Mouse (Mus musculus) v-Abl transformed pro-B cells (cell line): ENCODE results near the gene Stk38.

Experiments
- in situ Hi-C, 2 experiments: fragments of 400-800 bp; cut with MboI; formaldehyde crosslinking; loops; one replicate each; pipeline ENCODE4 v1.15.1; 2025; ENCODE audit not compliant: unreplicated experiment in 2 of 2

Stk38 gene

DNA sequence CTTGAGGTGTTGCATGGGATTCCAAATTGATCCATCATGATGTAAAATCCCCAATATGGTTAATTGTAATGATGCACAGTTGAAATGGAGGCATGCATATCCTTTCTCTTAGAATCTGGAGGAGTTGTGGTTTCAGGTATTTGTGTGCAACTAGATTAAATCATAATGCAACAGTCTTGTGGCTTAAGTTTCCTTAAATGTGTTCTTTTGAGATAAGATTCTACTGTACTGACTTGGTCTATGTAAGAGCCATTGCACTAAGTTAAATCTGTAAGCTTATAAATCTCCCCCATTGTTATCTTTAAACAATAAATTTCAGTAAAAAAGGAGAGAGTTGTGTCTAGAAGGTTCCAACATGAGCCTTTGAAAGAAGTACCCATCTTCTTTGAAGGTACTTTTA lies 34.8 kb upstream of the Stk38 start:
- in situ Hi-C loops, result loop anchor here (10.0 to 25.0 kb wide), 3 partner anchors 320 to 472 kb away; partner anchors contain the start of gene Fgd2 (in 1 of the 2)

DNA sequence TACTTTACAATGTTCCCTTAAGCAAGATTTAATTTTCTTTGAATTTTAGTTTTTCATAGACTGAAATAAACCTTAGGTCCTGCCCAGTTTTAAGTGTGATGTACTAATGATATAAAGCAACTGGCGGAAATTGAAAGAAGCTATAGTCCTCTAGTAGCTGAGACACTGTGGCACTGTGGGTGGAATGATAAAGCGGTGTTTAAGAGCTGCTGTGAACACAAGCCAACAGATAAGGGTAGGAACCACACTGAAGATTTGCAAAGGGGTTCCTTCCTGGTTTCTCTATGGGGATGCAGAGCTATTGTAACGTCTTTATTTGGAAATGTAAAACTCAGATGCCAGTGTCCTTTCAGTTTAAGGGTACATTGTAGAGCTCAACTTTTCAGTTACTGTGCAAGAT lies 33.8 kb upstream of the Stk38 start:
- in situ Hi-C loops, result loop anchor here (10.0 to 25.0 kb wide), 3 partner anchors 321 to 473 kb away; partner anchors contain the start of gene Fgd2 (in 1 of the 2)

GRCm38 (mm10) chr17:29039351-29039750 lies 31.6 kb upstream of the Stk38 start:
- in situ Hi-C loops, result loop anchor here (10.0 to 25.0 kb wide), 3 partner anchors 323 to 473 kb away; partner anchors contain the start of gene Fgd2 (in 2 of the 2)

DNA sequence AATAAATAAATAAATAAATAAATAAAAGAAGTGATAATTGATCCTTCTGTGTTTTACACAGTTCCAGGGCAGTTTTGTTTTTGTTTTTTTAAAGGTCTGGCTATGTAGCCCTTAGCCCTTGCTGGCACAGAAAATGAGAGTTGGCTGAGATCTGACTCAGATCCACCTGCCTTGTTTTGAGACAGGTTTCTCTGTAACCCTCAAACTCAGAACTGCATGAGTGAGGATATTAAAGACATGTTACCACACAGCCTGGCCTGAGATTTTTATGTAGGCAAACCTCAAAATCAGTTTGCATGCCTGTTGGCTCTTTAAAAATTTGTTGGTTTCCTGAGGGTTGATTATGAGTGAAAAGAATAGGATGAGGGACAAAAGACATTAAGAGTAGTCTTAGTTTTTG lies 27.7 kb upstream of the Stk38 start:
- in situ Hi-C loops, result loop anchor here (10.0 to 25.0 kb wide), 3 partner anchors 327 to 477 kb away; partner anchors contain the start of gene Fgd2 (in 2 of the 2)

DNA sequence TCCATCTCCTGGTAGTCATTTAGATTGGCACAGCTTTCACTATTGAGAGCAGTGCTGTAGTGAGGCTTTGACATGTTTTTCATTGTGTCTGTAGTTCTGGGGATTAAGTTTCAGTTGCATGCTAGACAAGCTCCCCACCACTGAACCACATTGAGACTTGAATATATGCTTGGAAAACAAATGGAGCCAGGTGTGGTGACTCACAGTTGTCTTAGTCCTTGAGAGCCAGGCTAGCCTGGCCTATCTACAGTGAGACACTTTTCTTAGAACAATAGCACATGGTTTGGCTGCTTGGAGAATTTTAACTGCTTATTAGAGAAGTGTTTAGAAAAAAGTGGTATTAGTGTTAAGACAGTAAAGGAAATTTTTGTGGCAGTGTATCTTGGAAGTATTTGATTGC lies 26.5 kb upstream of the Stk38 start:
- in situ Hi-C loops, result loop anchor here (10.0 to 25.0 kb wide), 3 partner anchors 328 to 478 kb away; partner anchors contain the start of gene Fgd2 (in 2 of the 2)

DNA sequence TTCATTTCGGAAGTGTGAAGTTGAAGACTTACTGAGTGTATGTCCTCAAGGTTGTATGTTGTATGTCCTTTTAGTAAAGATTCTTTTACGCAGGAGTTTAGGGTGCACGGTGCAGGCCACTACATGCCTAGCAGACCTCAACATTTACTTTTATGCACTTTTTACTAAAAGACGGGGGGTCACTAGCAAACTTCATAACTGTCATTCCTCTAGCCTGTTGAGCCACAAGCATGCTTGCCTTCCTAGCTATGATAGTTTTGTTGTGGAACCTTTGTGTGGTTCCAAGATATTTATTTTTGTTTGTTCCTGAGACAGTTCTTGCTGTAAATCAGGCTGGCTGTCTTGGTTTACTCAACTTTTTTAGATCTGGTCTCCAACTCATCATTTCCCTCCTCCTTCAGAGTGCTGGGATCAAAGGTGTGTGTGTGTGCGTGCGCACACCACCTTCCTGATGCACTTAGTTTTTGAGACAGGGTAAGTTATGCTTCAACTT lies 25.8 kb upstream of the Stk38 start:
- in situ Hi-C loops, result loop anchor here (10.0 to 25.0 kb wide), 3 partner anchors 329 to 479 kb away; partner anchors contain the start of gene Fgd2 (in 2 of the 2)

DNA sequence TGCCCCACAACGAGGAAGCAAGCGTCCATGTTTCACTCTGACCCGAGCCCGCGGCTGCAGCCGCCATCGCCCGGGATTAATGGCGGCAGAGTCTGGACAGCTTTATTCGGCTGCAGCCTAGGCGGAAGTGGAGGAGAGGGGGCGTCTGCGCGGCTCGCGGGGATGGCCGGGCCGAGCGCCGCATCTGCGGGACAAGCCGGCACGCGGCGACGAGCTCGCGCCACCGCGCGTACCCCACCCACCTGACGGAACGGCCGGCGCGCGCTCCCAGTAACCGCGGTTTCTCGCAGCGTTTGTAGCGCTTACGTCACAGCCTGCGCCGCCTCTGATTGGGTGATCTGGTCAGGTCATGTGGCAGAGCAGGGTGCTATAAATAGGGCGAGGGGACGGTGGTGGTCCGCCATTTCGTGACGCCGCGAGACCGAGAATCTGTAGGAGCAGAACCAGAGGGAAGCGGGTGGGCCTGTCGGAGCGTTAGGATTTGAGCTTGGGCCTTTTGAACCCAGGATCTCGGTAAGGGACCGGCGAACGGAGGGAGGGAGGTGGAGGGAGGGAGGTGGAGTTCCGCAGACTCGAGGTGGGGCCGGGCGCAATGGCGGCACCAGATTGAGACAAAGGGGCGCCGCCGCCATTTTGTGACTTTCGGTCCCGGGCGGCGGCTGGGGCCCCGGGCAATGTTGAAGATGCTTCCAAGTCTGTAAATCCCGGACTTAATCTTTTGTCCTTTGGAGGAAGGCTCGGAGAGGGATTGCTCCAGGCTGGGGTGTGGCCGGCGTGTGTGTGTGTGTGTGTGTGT lies 24.7 kb upstream of the Stk38 start, which contains the start of gene Srsf3:
Srsf3 (plus strand) TSS at position 355 of the 796 bp plus-strand sequence.
- in situ Hi-C loops, result loop anchor here (10.0 to 25.0 kb wide), 3 partner anchors 330 to 480 kb away; partner anchors contain the start of gene Fgd2 (in 2 of the 2)

DNA sequence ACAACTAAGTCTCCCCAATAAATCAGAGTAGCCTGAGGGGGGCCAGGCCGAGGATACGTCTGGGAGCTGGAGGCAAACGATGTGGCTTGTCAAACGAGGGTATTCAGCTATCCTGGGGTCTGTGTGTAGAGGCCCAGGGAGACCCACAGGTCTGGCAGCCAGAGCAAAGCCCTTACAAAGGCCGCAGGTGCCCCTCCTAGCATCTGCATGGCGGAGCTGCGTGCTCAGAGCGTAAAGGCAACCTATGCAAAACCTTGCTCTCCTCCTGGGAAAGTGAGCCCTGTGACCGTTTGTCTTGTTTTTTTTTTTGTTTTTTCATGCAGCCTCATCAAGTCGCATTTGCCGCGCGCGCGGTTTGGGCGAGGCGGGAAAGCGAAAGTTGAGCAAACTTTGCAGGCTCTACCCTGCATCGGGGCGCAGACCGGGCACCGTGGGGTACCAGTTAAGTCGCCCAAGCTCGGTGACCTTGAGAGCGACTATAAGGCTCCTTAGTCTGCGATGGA lies 24.0 kb upstream of the Stk38 start:
- in situ Hi-C loops, result loop anchor here (10.0 to 25.0 kb wide), 3 partner anchors 330 to 480 kb away; partner anchors contain the start of gene Fgd2 (in 2 of the 2)

DNA sequence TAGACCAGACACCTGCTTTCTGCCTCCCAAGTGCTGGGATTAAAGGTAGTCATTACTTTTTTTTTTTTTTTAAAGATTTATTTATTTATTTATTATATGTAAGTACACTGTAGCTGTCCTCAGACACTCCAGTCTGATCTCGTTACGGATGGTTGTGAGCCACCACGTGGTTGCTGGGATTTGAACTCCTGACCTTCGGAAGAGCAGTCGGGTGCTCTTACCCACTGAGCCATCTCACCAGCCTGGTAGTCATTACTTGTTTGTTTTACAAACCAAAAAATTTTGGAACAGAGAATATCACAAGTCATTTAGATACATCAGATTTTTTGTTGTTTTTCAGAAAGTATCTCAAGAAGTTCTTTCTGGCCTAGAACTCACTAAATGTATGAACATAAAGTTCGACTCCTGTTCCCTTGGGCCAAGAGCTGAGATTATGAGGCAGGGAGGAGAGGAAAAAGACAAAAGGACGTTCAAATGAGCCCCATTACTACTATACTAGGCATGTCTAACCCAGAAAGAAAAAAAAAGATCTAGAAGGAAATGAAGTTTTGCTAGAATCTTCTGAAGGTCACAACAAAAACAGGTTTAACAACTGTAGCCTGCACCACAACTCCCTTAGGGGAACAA lies 23.4 kb upstream of the Stk38 start:
- in situ Hi-C loops, result loop anchor here (10.0 to 25.0 kb wide), 3 partner anchors 331 to 481 kb away; partner anchors contain the start of gene Fgd2 (in 2 of the 2)

DNA sequence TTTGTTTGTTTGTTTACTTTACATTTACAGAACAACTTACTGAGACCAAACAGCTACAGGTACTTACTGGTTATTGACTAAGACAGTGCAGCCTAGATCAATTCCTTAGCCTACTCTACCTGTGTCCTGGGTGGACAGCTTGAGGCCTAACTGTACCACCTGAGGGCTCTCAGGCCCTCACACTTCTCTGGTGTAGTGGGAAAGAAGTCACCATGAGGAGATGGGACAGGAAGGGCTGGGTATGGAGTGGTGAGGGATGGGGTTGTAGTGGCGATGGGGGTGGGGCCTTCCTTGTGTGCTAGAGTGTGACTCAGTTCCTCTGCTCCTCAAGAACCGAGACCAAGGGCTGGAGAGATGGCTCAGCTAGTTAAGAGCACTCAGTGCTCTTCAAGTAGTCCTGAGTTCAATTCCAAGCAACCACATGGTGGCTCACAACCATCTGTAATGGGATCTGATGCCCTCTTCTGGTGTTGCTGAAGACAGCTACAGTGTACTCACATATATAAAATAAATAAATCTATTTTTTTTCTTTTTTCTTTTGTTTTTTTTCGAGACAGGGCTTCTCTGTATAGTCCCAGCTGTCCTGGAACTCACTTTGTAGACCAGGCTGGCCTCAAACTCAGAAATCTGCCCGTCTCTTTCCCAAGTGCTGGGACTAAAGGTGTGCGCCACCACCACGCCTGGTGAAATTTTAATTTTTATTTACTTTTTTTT lies 22.7 kb upstream of the Stk38 start:
- in situ Hi-C loops, result loop anchor here (10.0 to 25.0 kb wide), 3 partner anchors 332 to 482 kb away; partner anchors contain the start of gene Fgd2 (in 2 of the 2)

GRCm38 (mm10) chr17:29026652-29027356 lies 19.0 kb upstream of the Stk38 start:
- in situ Hi-C loops, result loop anchor here (25.0 kb wide), 2 partner anchors 335 to 485 kb away; partner anchors contain the start of gene Fgd2 (in 1 of the 2)

- in situ Hi-C loops, result loop anchor here (25.0 kb wide), 2 partner anchors 337 to 487 kb away; partner anchors contain the start of gene Fgd2 (in 1 of the 2)
Measured at GRCm38 (mm10) chr17:29024896-29025565, 17.2 kb upstream of the Stk38 start.

DNA sequence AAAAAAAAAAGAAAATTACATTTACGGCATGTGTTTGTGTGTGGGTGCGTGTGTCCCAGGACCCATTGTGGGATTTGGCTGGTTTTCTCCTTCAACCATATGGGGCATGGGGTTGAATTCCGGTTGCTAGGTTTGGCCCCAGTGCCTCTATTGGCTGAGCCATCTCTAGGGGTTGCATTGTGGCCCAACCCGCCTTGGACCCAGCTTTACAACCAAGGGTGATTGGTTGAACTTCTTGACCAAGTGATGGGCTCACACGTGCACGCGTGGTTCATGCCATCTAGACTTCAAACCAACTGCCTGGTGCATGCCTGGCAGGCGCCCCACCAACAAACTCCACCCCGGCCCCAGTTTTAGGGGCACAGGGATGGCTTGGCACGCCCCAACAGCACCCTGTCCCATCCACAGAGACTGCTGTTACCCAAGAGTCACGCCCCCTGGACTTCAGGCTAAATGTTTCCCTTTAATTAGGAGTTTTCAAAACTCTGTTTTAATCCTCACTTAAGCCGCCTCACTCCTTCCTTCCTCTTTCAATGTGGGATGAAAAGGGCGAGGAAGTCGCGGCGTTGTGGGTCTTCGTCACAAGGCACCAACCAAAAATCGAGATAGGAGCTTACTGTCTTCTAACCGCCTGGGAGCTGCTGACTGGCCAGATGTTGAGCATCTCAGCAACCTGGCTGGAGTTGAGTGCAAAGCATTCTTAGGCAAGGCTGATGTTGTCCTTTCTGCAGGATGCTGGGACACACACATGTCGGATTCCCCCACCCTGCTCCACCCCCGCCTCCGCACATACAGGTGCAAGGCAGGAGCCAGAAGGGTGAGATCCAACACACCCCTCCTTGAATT lies 16.5 kb upstream of the Stk38 start:
- in situ Hi-C loops, result no loop called here

DNA sequence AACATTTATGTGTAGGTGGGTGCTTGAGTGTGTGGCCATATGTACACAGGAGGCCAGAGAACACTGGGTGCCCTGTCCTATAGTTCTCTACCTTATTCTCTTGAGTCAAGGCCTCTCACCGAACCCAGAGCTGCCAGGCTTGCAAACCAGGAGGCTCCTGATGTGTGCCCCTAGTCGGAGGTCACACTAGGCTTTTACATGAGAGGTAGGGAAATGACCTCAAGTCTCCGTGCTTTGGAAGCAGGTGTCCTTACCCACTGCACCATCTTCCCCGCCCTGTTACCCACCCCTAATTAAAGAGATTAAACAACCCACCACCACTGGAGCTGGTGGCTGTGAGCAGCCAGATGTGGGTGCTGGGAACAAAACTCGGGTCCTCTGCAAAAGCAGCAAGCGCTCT lies 15.6 kb upstream of the Stk38 start:
- in situ Hi-C loops, result no loop called here

DNA sequence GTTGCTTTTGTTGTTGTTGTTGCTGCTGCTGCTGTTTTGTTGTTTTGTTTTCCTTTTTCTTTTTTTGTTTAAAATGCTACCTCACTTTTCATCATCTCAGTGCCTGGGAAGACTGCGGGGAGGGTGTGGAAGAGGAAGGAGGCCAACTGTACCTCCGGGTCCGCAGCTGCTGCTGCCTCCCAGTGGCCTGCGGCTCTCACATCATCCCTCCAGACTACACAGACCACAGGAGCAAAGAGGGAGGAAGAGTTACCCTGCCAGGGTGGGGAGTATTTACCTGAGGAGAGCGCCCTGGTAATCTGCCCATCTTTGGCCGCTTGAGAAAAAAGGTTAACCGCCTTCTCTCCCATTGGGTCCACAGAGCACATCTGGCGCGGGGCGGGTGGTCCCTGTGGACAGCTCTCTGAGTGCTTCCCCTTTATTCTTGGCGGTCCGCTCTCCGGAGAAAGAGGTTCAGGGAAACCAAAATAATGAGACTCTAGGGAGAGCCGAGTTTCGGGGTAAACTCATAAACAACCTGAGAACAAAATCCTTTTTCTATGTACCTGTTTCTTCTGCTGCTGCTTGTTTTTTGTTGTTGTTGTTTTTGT lies 14.5 kb upstream of the Stk38 start:
- in situ Hi-C loops, result no loop called here

DNA sequence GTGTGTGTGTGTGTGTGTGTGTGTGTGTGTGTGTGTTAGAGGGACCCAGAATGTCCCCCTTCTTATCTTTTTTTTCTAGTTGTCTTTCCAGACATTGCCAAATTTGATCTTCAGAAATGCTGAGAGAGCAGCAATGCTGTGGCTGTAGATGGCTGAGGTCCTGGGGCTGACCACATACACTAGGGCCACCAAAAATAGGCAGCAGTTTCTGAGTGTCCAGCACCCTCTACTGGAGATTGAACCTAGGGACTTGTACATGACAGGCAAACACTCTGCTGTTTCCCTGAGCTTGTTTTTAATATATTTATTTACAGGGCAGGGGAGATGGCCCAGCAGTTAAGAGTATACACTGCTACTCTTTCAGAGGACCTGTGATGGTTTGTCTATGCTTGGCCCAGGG lies 12.6 kb upstream of the Stk38 start:
- in situ Hi-C loops, result no loop called here

DNA sequence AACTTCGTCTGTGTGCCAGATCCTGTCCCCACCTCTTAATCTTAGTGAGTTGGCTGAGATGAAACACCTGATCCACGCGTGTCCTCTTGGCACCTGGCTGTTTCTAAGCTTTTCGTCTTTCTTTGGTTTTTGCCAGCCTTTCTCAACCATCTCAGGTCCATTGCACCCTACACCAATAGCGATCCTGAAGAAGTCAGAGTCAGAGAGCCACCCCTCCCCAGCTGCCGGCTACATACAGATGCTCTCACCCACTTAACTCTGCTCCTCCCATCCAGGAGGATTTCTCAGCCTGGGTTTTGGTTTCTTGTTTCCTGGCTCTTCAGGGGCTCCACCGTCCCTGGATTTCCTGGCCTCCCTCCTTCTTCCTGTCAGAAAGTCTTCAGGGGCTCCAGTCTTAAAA lies 11.6 kb upstream of the Stk38 start:
- in situ Hi-C loops, result loop anchor here in 1 of 2 experiments (10.0 kb wide), 1 partner anchor 85 kb away; no protein-coding TSS in a partner anchor
